Mouse (Mus musculus) brain, embryonic 14.5 days (tissue): Measurements from ENCODE around the gene Sparc.

ENCODE experiments used
- CTCF ChIP-seq: fragments of 200-500 bp; IDR thresholded peaks from 2 replicates; pipeline ENCODE4 v1.5.1; 2012; ENCODE audit warnings: inconsistent platforms, mild to moderate bottlenecking, moderate library complexity, borderline replicate concordance; ENCODE audit not compliant: insufficient read depth, insufficient read length; ENCODE audit errors: extremely low read depth
- POLR2A ChIP-seq: fragments of 200-500 bp; IDR thresholded peaks from 2 replicates; pipeline ENCODE4 v1.6.1; 2012; ENCODE audit warnings: mild to moderate bottlenecking, inconsistent platforms, borderline replicate concordance; ENCODE audit not compliant: poor library complexity, insufficient read depth, insufficient read length, severe bottlenecking; ENCODE audit errors: extremely low read depth

- no peak for TF ChIP-seq CTCF
- TF ChIP-seq POLR2A: no peak
These were observed 10.9 kb downstream of the Sparc start for GRCm38 (mm10) chr11:55412034-55412433.
